Mouse (Mus musculus): ENCODE results near the gene Abhd10. TPM values are rescaled to one million over a fixed set of nuclear protein-coding genes. Genes with fewer than 3 reads are reported as not detected.

Gene Abhd10
- polyA plus RNA-seq, 1 experiment: 2.4 TPM

DNA sequence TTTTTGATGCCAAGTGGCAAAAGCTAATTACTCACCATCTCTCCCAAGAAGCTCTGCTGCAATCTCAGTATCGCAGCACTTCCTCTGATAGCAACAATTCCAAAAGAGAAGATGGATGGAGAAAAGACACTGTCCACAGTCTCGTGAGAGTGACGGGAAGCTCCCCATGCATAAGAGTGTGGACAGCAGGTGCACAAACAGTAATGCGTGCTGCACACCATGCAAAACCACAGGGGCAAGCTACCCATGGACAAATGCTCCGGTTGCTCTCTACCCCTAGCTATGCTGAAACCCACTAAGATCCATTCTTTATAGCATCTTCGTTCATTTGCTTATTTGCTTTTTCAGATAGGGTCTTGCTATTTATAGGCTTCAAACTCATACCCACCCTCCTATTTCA is 28.2 kb upstream of the Abhd10 start:
- TF ChIP-seq POLR2A (IDR thresholded peaks at IDR 0.05; ENCODE audit: low read depth, low read length) (no peak), CTCF (IDR thresholded peaks at IDR 0.05; ENCODE audit: extremely low read depth, insufficient read length, insufficient replicate concordance, low read depth, low read length) (no peak)
- Histone ChIP-seq H3K4me1 (ENCODE audit: control insufficient read depth, insufficient read depth, insufficient read length, low read length) (no peaks in the 10 kb centered on the region), H3K36me3 (ENCODE audit: control insufficient read depth, insufficient read depth, low read length) (no peaks in the 10 kb centered on the region), H3K27ac (ENCODE audit: insufficient read depth, low read depth, low read length) (no peak overlapping the region), H3K27me3 (ENCODE audit: control insufficient read depth, insufficient read depth, low read length) (no peaks in the 10 kb centered on the region), H3K4me3 (ENCODE audit: low read depth, low read length) (no peak overlapping the region)
- 92% methylated on average over 6 of the region's 6 CpGs for WGBS

DNA sequence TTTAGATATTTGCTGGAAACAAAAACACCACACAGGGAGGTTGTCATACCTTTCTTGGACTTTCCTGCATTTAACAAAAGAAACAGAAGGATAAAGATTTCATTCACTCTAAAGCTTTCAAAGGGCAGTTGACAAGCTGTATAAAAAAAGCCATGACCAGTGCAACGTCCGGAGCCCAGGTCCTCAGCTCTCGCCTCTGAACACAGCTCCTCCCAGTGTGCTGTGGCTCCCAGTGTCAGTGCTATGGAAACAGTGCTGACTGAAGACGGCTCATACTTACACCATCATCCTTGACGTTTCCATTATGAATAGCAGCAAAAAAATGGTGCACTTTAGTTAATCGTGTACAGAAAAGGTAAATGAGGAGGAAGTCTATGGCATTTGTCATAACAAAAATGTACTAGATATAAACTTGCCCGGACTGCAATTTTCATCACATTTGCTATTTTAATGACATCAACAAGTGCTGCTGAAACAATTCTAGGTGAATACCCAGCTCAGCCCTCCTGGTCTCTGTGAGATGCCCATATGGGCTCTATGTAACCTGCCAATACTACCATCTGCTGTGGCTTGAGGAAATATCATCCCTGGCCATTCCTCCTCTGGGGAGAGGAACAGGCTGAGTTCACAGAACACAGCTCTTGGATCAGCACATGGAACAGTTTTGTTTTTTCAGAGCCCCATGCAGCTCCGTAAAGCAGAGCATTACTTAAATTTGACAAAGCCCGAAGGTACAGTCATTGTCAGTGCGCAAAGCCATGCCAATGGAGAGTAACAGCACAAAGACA is 25.3 kb upstream of the Abhd10 start:
- no peaks in the 10 kb centered on the region for H3K36me3 ChIP-seq (ENCODE audit: control insufficient read depth, insufficient read depth, low read length)
- no peak overlapping the region for H3K27ac ChIP-seq (ENCODE audit: insufficient read depth, low read depth, low read length)
- TF ChIP-seq CTCF (IDR thresholded peaks at IDR 0.05; ENCODE audit: extremely low read depth, insufficient read length, insufficient replicate concordance, low read depth, low read length) (no peak), POLR2A (IDR thresholded peaks at IDR 0.05; ENCODE audit: low read depth, low read length) (no peak)
- H3K4me3 ChIP-seq (ENCODE audit: low read depth, low read length): no peak overlapping the region
- no peaks in the 10 kb centered on the region for H3K27me3 ChIP-seq (ENCODE audit: control insufficient read depth, insufficient read depth, low read length)
- H3K4me1 ChIP-seq (ENCODE audit: control insufficient read depth, insufficient read depth, insufficient read length, low read length): no peaks in the 10 kb centered on the region
- WGBS: 84% methylated on average over 10 of the region's 10 CpGs

DNA sequence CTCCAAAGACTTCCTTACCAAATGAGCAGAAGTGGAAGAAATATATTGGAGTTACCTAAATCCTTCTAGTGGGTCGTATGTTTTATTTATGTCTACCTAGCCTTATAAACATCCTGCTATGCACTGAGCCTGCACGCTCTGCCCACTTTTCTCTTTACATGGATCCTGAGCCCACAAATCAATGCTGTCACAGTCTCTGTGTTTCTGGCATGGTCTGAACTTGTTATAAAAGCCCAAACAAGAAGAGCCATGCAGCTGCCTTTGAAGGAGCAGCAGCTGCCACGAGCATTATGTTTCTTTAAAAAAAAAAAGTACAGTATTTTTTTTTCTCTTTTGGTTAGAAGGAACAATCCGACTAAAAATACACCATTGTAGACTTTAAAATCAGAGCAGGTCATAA is 24.7 kb upstream of the Abhd10 start:
- H3K4me3 ChIP-seq (ENCODE audit: low read depth, low read length): no peak overlapping the region
- no peak overlapping the region for H3K27ac ChIP-seq (ENCODE audit: insufficient read depth, low read depth, low read length)
- H3K27me3 ChIP-seq (ENCODE audit: control insufficient read depth, insufficient read depth, low read length): no peaks in the 10 kb centered on the region
- TF ChIP-seq POLR2A (IDR thresholded peaks at IDR 0.05; ENCODE audit: low read depth, low read length) (no peak), CTCF (IDR thresholded peaks at IDR 0.05; ENCODE audit: extremely low read depth, insufficient read length, insufficient replicate concordance, low read depth, low read length) (no peak)
- H3K36me3 ChIP-seq (ENCODE audit: control insufficient read depth, insufficient read depth, low read length): peaks cover 2% of the 10 kb centered on the region; the same call in 1 of the 2 replicates
- no peaks in the 10 kb centered on the region for H3K4me1 ChIP-seq (ENCODE audit: control insufficient read depth, insufficient read depth, insufficient read length, low read length)
- WGBS: 77% methylated on average over 4 of the region's 4 CpGs

DNA sequence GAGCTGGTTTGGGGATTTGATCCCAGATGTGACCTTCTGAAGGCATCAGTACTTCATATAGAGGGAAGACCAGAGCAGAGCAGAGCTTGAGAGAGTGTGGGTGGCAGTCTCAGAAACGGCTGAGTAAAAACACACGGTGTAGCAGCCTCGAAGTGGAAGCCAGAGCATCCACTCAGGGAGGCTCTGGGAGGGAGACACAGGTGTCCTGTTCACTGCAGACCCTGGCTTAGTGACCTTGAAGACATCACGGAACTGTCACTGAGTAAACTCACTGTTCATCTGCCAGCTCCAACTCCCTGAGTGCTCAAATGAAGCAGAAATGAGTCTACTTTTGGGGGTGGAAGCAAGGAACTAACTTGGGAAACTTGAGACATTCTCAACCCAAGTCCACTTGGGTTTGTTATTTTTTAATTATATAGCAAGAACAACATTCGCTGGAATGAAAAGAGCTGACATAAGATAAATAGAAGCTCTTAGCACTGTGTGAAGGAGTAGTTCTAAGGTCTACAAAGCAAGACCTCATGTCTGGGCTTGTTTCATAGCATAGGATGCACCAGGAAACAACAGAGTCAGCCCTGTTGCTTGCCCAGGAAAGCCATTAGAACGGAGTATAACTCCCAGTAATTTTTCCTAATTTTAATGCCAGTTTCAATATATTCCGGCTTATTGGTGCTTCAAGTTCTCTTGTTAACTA is 23.2 kb upstream of the Abhd10 start:
- 84% methylated on average over 7 of the region's 7 CpGs for WGBS

DNA sequence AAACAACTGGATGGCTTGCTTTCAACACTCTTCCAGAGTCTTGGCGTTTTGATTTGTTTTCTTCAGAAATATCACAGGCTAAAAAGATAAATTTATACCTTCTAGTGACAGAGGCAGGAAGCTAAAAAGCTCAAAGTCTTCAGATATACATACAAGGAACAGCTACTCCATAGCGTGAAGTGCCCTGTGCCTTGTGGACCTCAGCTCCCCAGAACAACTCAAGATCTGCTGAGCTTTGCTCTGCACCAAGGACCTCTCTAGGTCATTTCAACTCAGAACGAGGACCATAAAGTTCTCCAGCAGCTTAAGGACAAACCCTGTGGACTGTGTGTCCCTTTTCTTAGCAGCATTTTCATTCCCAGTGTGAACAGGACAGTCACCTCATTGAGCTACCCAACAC is 22.3 kb upstream of the Abhd10 start:
- 82% methylated on average over 3 of the region's 3 CpGs for WGBS
- no peak overlapping the region for H3K27ac ChIP-seq (ENCODE audit: insufficient read depth, low read depth, low read length)

More for the DNA sequence above, 23.2 kb upstream of the Abhd10 start:
- H3K27me3 ChIP-seq (ENCODE audit: control insufficient read depth, insufficient read depth, low read length): no peaks in the 10 kb centered on the region
- no peaks in the 10 kb centered on the region for H3K4me1 ChIP-seq (ENCODE audit: control insufficient read depth, insufficient read depth, insufficient read length, low read length)
- no peak overlapping the region for H3K27ac ChIP-seq (ENCODE audit: insufficient read depth, low read depth, low read length)
- TF ChIP-seq CTCF (IDR thresholded peaks at IDR 0.05; ENCODE audit: extremely low read depth, insufficient read length, insufficient replicate concordance, low read depth, low read length) (no peak), POLR2A (IDR thresholded peaks at IDR 0.05; ENCODE audit: low read depth, low read length) (no peak)
- peaks cover 2% of the 10 kb centered on the region; the same call in 1 of the 2 replicates for H3K36me3 ChIP-seq (ENCODE audit: control insufficient read depth, insufficient read depth, low read length)
- no peak overlapping the region for H3K4me3 ChIP-seq (ENCODE audit: low read depth, low read length)

DNA sequence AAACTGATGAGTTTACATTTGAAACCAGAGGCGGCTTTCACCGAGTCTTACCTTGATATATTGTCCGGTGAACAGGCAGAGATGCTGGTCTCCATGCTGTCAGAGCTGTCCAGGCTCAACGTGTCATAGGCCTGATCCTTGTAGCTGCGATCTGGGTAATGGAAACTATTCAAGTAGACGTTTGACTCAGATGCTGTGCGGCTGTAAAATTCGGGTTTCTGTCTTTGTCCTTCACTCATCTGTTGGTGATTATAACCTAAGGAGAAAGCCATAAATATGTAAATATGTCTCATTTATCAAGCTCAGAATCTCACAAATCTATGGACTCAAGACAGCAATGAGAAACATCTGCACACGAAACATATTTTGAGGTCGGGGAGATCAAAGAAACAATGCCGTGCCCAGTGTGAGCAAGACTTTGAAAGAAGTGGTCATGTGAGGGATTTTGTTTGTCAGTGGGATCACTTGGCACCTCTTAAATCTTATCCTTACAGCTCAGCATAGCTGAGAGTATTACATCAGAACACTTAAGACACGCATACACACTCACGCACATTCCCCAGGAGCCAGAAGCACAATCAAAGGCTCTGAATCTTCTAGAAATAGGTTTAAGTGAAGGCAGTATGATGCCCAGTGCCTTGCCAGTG is 20.2 kb upstream of the Abhd10 start:
- peaks cover 2% of the 10 kb centered on the region; the same call in 1 of the 2 replicates for H3K36me3 ChIP-seq (ENCODE audit: control insufficient read depth, insufficient read depth, low read length)
- TF ChIP-seq POLR2A (IDR thresholded peaks at IDR 0.05; ENCODE audit: low read depth, low read length): no peak
- no peak for TF ChIP-seq CTCF (IDR thresholded peaks at IDR 0.05; ENCODE audit: extremely low read depth, insufficient read length, insufficient replicate concordance, low read depth, low read length)
- 86% methylated on average over 13 of the region's 13 CpGs for WGBS
- H3K4me1 ChIP-seq (ENCODE audit: control insufficient read depth, insufficient read depth, insufficient read length, low read length): no peaks in the 10 kb centered on the region
- no peaks in the 10 kb centered on the region for H3K27me3 ChIP-seq (ENCODE audit: control insufficient read depth, insufficient read depth, low read length)
- no peak overlapping the region for H3K27ac ChIP-seq (ENCODE audit: insufficient read depth, low read depth, low read length)
- H3K4me3 ChIP-seq (ENCODE audit: low read depth, low read length): no peak overlapping the region

More for the DNA sequence above, 22.3 kb upstream of the Abhd10 start:
- Histone ChIP-seq H3K4me1 (ENCODE audit: control insufficient read depth, insufficient read depth, insufficient read length, low read length) (no peaks in the 10 kb centered on the region), H3K27me3 (ENCODE audit: control insufficient read depth, insufficient read depth, low read length) (no peaks in the 10 kb centered on the region), H3K36me3 (ENCODE audit: control insufficient read depth, insufficient read depth, low read length) (peaks cover 2% of the 10 kb centered on the region; the same call in 1 of the 2 replicates), H3K4me3 (ENCODE audit: low read depth, low read length) (no peak overlapping the region)
- TF ChIP-seq POLR2A (IDR thresholded peaks at IDR 0.05; ENCODE audit: low read depth, low read length) (no peak), CTCF (IDR thresholded peaks at IDR 0.05; ENCODE audit: extremely low read depth, insufficient read length, insufficient replicate concordance, low read depth, low read length) (no peak)

DNA sequence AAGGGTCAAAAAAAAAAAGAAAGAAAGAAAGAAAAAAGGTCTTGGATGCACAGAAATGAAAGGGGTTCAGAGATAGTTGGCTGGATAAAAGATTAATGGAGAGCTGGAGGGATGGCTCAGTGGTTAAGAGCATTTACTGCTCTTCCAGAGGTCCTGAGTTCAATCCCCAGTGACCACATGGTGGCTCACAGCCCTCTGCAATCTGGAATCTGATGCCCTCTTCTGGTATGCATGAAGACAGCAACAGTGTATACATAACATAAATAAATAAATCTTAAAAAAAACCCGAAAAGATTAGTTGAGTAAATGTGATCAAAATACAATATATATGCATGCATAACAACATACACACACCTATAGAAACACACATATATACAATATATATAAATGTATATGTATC is 18.7 kb upstream of the Abhd10 start:
- WGBS: 61% methylated on average over 1 of the region's 1 CpGs
- H3K36me3 ChIP-seq (ENCODE audit: control insufficient read depth, insufficient read depth, low read length): peaks cover 2% of the 10 kb centered on the region; the same call in 1 of the 2 replicates

More for the DNA sequence above, 18.7 kb upstream of the Abhd10 start:
- no peak overlapping the region for H3K27ac ChIP-seq (ENCODE audit: insufficient read depth, low read depth, low read length)
- no peaks in the 10 kb centered on the region for H3K4me1 ChIP-seq (ENCODE audit: control insufficient read depth, insufficient read depth, insufficient read length, low read length)
- H3K4me3 ChIP-seq (ENCODE audit: low read depth, low read length): no peak overlapping the region
- TF ChIP-seq POLR2A (IDR thresholded peaks at IDR 0.05; ENCODE audit: low read depth, low read length) (no peak), CTCF (IDR thresholded peaks at IDR 0.05; ENCODE audit: extremely low read depth, insufficient read length, insufficient replicate concordance, low read depth, low read length) (no peak)
- no peaks in the 10 kb centered on the region for H3K27me3 ChIP-seq (ENCODE audit: control insufficient read depth, insufficient read depth, low read length)

Measured in small intestine, adult 2 months (tissue).